Mouse (Mus musculus) limb, embryonic 14.5 days (tissue): Measurements from ENCODE around the gene Dhrs11. TPM values are rescaled to one million over a fixed set of nuclear protein-coding genes. Genes with fewer than 3 reads are reported as not detected.

ENCODE experiments used
- ATAC-seq: fragments of 200-750 bp; cut with Nextera tagmentation; 2 replicates; pipeline ENCODE4 v1.8.0; 2017; ENCODE audit warnings: low read depth, moderate number of reproducible peaks, moderate TSS enrichment; ENCODE audit not compliant: low FRiP score
- DNase-seq: peaks from one replicate; pipeline ENCODE4 v3.0.0-alpha.2; 2015; ENCODE audit warnings: low spot score
- H3K27ac ChIP-seq: fragments of 300-500 bp; sonication (generic); replicated peaks from 2 replicates; pipeline ENCODE4 v1.5.1; 2014; ENCODE audit warnings: low read depth, mild to moderate bottlenecking, low read length, moderate library complexity, mixed read lengths
- H3K27me3 ChIP-seq: fragments of 300-500 bp; sonication (generic); 2 replicates; pipeline ENCODE4 v1.6.1; 2014; ENCODE audit warnings: low read length, mixed read lengths; ENCODE audit not compliant: control insufficient read depth, insufficient read depth
- H3K36me3 ChIP-seq: fragments of 300-500 bp; sonication (generic); 2 replicates; pipeline ENCODE4 v1.6.1; 2014; ENCODE audit warnings: mild to moderate bottlenecking, low read length, moderate library complexity, mixed read lengths; ENCODE audit not compliant: control insufficient read depth, insufficient read depth
- H3K4me1 ChIP-seq: fragments of 300-500 bp; sonication (generic); 2 replicates; pipeline ENCODE4 v1.6.1; 2014; ENCODE audit warnings: antibody characterized with exemption, low read length, mixed read lengths; ENCODE audit not compliant: control insufficient read depth, insufficient read depth
- H3K4me2 ChIP-seq: fragments of 300-500 bp; sonication (generic); replicated peaks from 2 replicates; pipeline ENCODE4 v1.6.1; 2014; ENCODE audit warnings: low read depth, mild to moderate bottlenecking, low read length, moderate library complexity; ENCODE audit not compliant: severe bottlenecking
- H3K4me3 ChIP-seq: fragments of 300-500 bp; sonication (generic); replicated peaks from 2 replicates; pipeline ENCODE4 v1.5.1; 2014; ENCODE audit warnings: low read length
- H3K9ac ChIP-seq: fragments of 300-500 bp; sonication (generic); 2 replicates; pipeline ENCODE4 v1.6.1; 2014; ENCODE audit warnings: mild to moderate bottlenecking, low read depth, low read length, moderate library complexity; ENCODE audit not compliant: severe bottlenecking
- H3K9me3 ChIP-seq: fragments of 300-500 bp; sonication (generic); 2 replicates; pipeline ENCODE4 v1.6.1; 2016; ENCODE audit warnings: low read length; ENCODE audit not compliant: control insufficient read depth
- POLR2A ChIP-seq: fragments of 200-500 bp; IDR thresholded peaks from 2 replicates; pipeline ENCODE4 v1.8.0; 2012; ENCODE audit warnings: inconsistent platforms, mild to moderate bottlenecking, moderate library complexity, borderline replicate concordance; ENCODE audit not compliant: insufficient read depth, insufficient read length; ENCODE audit errors: extremely low read depth
- WGBS: fragments of 180-500 bp; shearing (Covaris S2); extraction: QIAGEN DNeasy Blood & Tissue Kit; methylation state at CpG from one replicate; pipeline ENCODE4 v1.1.7; 2014; 5-methylcytosine and 5-hydroxymethylcytosine counted together
- polyA plus RNA-seq, 2 experiments: library from polyadenylated mRNA; depleted of rRNA in 1 of 2; stranded (reverse) in 1 of 2; unstranded in 1 of 2; fragments of >200 nt; fragmentation: Nextera tagmentation in 1 of 2; extraction: Ambion mirVana in 1 of 2; gene quantifications; 2 replicates each; pipeline versions ENCODE4 v1.2.1 to v1.2.3; 2012 to 2014

Dhrs11 gene
- polyA plus RNA-seq, 2 experiments, result 16.2 to 22.6 TPM

- TF ChIP-seq POLR2A, result no peak
- WGBS, result 72% methylated on average over 5 of the region's 5 CpGs
Observed at GRCm38 (mm10) chr11:84822487-84822886, 6.3 kb downstream of the Dhrs11 start.

DNA sequence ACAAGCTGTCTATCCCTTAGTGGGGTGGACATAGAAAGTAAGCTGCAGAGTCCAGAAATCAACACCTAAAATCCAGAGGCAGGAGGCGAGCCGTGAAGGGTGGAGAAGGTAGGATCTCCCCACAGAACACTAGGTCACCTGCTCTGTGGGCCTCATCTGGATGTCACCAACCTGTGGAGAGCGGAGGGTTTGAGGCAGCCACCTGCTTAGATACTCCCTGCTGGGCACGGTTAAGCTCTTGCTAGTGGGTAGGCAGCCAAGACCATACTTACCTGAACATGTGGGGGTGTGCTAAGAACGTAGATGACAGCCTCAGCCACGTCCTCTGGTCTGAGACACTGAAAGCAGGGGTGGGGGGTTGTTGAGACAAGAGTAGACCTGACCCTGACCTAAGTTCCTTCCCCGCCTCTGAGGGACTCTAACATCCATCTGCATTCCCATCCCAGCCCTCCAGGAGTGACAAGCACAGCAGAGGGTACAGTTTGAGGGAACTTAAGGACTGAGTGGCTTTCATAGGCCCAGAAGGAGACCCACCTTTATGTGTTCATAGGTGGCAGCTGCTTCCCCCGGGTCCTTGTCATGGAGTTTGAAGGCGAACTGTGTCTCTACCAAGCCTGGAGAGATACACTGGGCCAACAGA, 7.5 kb downstream of the Dhrs11 start:
- TF ChIP-seq POLR2A, result no peak
- H3K9ac ChIP-seq, result no peak overlapping the region
- no peak for DNase-seq

More at GRCm38 (mm10) chr11:84822487-84822886, 6.3 kb downstream of the Dhrs11 start:
- H3K27ac ChIP-seq, result no peak overlapping the region
- 0 out of 2 replicates have a peak, but pooled peaks cover 3% of the 10 kb centered on the region for H3K4me1 ChIP-seq
- no peak overlapping the region for H3K4me3 ChIP-seq
- no peaks in the 10 kb centered on the region for H3K27me3 ChIP-seq
- no peak overlapping the region for H3K4me2 ChIP-seq
- ATAC-seq (no peak), DNase-seq (no peak)
- H3K9ac ChIP-seq, result no peak overlapping the region
- H3K36me3 ChIP-seq, result 0 out of 2 replicates have a peak, but pooled peaks cover 9% of the 10 kb centered on the region
- no peaks in the 10 kb centered on the region for H3K9me3 ChIP-seq

DNA sequence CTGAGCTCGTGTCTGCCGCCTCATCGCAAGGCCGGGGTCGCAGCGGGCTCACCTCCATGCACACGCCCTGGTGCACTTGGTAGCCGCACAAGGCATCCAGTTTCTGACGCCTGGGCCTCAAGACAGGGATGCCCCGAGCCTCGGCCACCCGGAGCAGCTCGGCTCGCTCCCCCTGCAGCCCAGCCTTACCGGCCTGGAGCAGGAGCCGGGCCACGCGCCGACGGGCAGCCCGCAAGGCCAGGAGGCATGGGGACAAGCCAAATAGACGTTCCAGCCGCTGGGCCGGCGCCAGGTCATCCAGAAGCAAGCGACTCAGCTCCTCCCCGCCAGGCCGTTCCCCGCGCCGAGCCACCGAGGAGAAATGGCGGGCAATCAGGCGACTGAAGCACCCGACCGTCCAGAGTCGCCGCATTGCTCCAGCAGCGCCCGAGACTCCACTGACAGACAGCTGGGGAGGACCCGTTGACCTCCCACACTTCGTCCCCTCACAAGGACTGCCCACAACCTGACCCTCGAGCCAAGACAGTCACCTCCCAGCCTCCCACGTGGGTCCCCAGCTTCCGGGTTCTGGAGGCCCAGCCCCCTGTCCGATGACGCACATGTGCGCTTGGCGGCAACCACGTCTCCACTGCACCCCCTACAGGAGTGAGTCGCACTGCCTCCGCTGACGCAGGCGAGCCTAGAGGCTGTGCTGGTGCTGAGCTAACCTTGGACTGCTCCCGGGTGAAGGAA, 9.7 kb downstream of the Dhrs11 start, which contains the start of gene Mrm1:
TSS of gene Mrm1 (minus strand) at position 555 of the 732 bp plus-strand sequence.
- H3K9ac ChIP-seq, result peak within 1 kb of the TSS; percentile 66
- peak within 1 kb of the TSS; percentile 55 for H3K27ac ChIP-seq
- DNase-seq, result peak; percentile 87
- no peaks in the 10 kb centered on the region for H3K9me3 ChIP-seq
- peak within 1 kb of the TSS; percentile 69 for H3K4me3 ChIP-seq
- TF ChIP-seq POLR2A, result 0 out of 2 replicates have a peak, but pooled peaks have one; percentile 58
- H3K4me1 ChIP-seq, result 0 out of 2 replicates have a peak, but pooled peaks cover 3% of the 10 kb centered on the region
- no peaks in the 10 kb centered on the region for H3K27me3 ChIP-seq
- peak within 1 kb of the TSS; percentile 90 for H3K4me2 ChIP-seq
- peak; percentile 84 for ATAC-seq
- H3K36me3 ChIP-seq, result 0 out of 2 replicates have a peak, but pooled peaks cover 5% of the 10 kb centered on the region
- WGBS, result under 1% methylated on average over 51 of the region's 55 CpGs

More for the DNA sequence above, 7.5 kb downstream of the Dhrs11 start:
- H3K4me1 ChIP-seq, result 0 out of 2 replicates have a peak, but pooled peaks cover 3% of the 10 kb centered on the region
- ATAC-seq, result no peak
- 86% methylated on average over 9 of the region's 9 CpGs for WGBS
- H3K9me3 ChIP-seq, result no peaks in the 10 kb centered on the region
- H3K27me3 ChIP-seq, result no peaks in the 10 kb centered on the region
- H3K36me3 ChIP-seq, result 0 out of 2 replicates have a peak, but pooled peaks cover 9% of the 10 kb centered on the region
- H3K4me2 ChIP-seq, result no peak overlapping the region
- H3K27ac ChIP-seq, result no peak overlapping the region
- H3K4me3 ChIP-seq, result no peak overlapping the region

DNA sequence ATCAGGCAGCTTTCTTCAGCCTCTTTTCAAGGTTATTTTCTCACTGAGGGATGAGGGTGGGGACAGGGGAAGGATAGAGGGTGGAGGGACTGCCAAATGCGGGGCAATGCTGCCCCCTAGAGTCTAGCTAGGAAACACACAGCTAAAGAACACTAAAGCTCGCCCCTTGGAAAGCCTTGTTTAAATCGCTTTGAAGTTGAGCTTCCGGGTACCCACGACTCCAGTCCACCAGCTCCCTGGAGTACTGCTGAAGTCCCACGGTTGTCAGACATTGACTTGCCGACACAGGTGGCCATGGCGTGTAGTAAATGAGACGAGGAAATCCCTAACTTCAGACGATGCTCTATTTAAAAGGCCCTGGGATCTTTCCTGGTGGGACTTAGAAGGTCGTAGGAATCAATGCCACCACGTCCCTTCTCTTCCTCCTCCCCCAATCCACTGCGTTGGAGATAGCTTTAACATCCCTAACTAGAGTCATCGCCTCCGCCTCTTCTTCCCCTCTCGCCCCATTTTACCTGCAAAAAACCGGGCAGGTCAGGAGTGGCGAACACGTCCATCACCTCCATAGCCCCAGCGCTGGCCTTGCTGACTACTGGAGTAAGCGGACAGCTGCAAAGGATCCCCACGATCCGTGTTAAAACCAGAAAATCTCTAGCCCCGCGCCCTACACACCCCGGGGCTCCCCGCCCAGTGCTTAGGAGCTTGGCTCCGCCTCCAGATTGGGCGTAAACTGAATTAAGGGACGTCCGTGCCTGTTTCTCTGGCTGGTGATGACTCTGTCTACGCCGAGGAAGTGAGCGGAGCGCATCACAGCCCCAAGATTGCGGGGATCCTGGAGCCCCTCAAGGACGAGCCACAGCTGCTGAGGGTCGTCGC, 10.5 kb downstream of the Dhrs11 start:
- H3K9ac ChIP-seq, result peak overlapping the region; percentile 66
- no peak for TF ChIP-seq POLR2A
- DNase-seq (peak; percentile 90), ATAC-seq (peak; percentile 67)
- no peaks in the 10 kb centered on the region for H3K27me3 ChIP-seq
- H3K36me3 ChIP-seq, result 0 out of 2 replicates have a peak, but pooled peaks cover 5% of the 10 kb centered on the region
- H3K4me1 ChIP-seq, result 0 out of 2 replicates have a peak, but pooled peaks cover 3% of the 10 kb centered on the region
- WGBS, result 0% methylated on average over 34 of the region's 39 CpGs
- peak overlapping the region; percentile 69 for H3K4me3 ChIP-seq
- peak overlapping the region; percentile 90 for H3K4me2 ChIP-seq
- H3K27ac ChIP-seq, result peak overlapping the region; percentile 55; the same call in 1 of the 2 replicates
- no peaks in the 10 kb centered on the region for H3K9me3 ChIP-seq
